Comparison of ENCODE assay signal across 26 mouse cellular contexts in genomic region chr17:21375311-21375710, GRCm38 (mm10). TPM values are rescaled to one million over a fixed set of nuclear protein-coding genes. Genes with fewer than 3 reads are reported as not detected.
A peak's percentile ranks its signal among the peaks of the same experiment; 100 is the strongest.
DNase-seq lines count a peak whose midpoint lies in the region; ATAC-seq and TF ChIP-seq lines count a peak whose summit lies in the region.
"Had no signal": no experiment of that assay in that cellular context is flagged by ENCODE, and none has a peak within 500 bp of the region (broad histone marks: within the 10 kb centered on the region; RNA-seq: fewer than 3 reads in every experiment).

No protein-coding gene starts in this region.

- TF ChIP-seq CTCF in hindbrain, postnatal 0 days (IDR thresholded peaks at IDR 0.05; ENCODE audit: low read depth): no peak

- H3K36me3 ChIP-seq in ES-E14 (ENCODE audit: control insufficient read depth, insufficient read depth, low read length, poor library complexity, severe bottlenecking): no peaks in the 10 kb centered on the region
- no peaks in the 10 kb centered on the region for H3K36me3 ChIP-seq in hindbrain, postnatal 0 days (ENCODE audit: insufficient read depth, low read length)
- H3K36me3 ChIP-seq: G1E had no signal

- no peak overlapping the region for H3K27ac ChIP-seq in ES-E14 (ENCODE audit: insufficient read depth, low read depth, low read length, poor library complexity, severe bottlenecking)
- no peak overlapping the region for H3K27ac ChIP-seq in hindbrain, postnatal 0 days

- H3K4me2 ChIP-seq in hindbrain, postnatal 0 days (ENCODE audit: low read depth, low read length): no peak overlapping the region

- no peaks in the 10 kb centered on the region for H3K9me3 ChIP-seq in ES-E14 (ENCODE audit: control insufficient read depth, insufficient read depth, low read depth, low read length)
- H3K9me3 ChIP-seq in hindbrain, postnatal 0 days (ENCODE audit: low read length): no peaks in the 10 kb centered on the region
- H3K9me3 ChIP-seq: G1E had no signal

- no peaks in the 10 kb centered on the region for H3K4me1 ChIP-seq in ES-E14 (ENCODE audit: control insufficient read depth in 2 of 2, insufficient read depth in 2 of 2, low read length in 2 of 2, poor library complexity in 1 of 2)
- no peaks in the 10 kb centered on the region for H3K4me1 ChIP-seq in hindbrain, postnatal 0 days (ENCODE audit: insufficient read depth, low read length)

- H3K9ac ChIP-seq in ES-E14 (ENCODE audit: insufficient read depth, low read depth, low read length, poor library complexity, severe bottlenecking): no peak overlapping the region
- H3K9ac ChIP-seq in hindbrain, postnatal 0 days (replicated peaks; ENCODE audit: low read length): no peak overlapping the region

- no peak for ATAC-seq in frontal cortex, adult (ENCODE audit: low TSS enrichment)
- ATAC-seq in hindbrain, postnatal 0 days: no peak
- ATAC-seq in CD4-positive, CD25-positive, alpha-beta regulatory T cell, adult 4 months: no peak
- ATAC-seq: activated CD4-positive, CD25-positive, alpha-beta regulatory T cell, adult 4 months had no signal

- 55% methylated on average over 1 of the region's 1 CpGs for WGBS in hindbrain, postnatal 0 days

- in situ Hi-C loops in ES-E14 (cut with MboI; ENCODE audit: low sequenced_read_pairs in 2 of 2, unreplicated experiment in 2 of 2): no loop called here

- H3K27me3 ChIP-seq in hindbrain, postnatal 0 days (ENCODE audit: insufficient read depth, low read length): no peaks in the 10 kb centered on the region
- H3K27me3 ChIP-seq: Patski had no signal

- DNase-seq in ES-CJ7 (ENCODE audit: low read depth, low spot score): peak; percentile 69
- DNase-seq in ES-E14 (ENCODE audit: low read depth, low spot score): peak; percentile 49
- peak; percentile 79 for DNase-seq in R1 (ENCODE audit: low read depth, low spot score)
- DNase-seq in ZHBTc4 (ENCODE audit: low read depth, low spot score): peak; percentile 83
- DNase-seq in adrenal gland, postnatal 10 days: no peak
- no peak for DNase-seq in hindbrain, postnatal 0 days (ENCODE audit: low spot score)
- DNase-seq: adrenal gland, adult 2 months; adrenal gland, adult 8-10 months; adrenal gland, postnatal 14 days; adrenal gland, postnatal 25 days; adrenal gland, postnatal 36 days; B cell, adult 2 months; cerebellum, adult 11 months; cerebellum, adult 11-12 months; cerebellum, adult 18-20 months; cerebellum, adult 2 months; cerebellum, adult 8-10 months; cerebellum, adult 9-10 months; cerebellum, adult 9-11 months; cerebellum, postnatal 10 days had no signal

- H3K4me3 ChIP-seq in ES-E14 (ENCODE audit: insufficient read depth in 1 of 2, low read depth in 1 of 2, low read length in 2 of 2, poor library complexity in 1 of 2, severe bottlenecking in 1 of 2): no peak overlapping the region
- no peak overlapping the region for H3K4me3 ChIP-seq in hindbrain, postnatal 0 days (ENCODE audit: low read length)

TF ChIP-seq in ES-E14, 5 proteins besides CTCF, POLR2A, EP300 and RAD21:
- TF ChIP-seq MAFK (IDR thresholded peaks at IDR 0.05; ENCODE audit: insufficient read depth, low read depth, low read length) (no peak), CHD2 (IDR thresholded peaks at IDR 0.05; ENCODE audit: low read depth, low read length) (peak; percentile 80)
TF ChIP-seq in ES-E14: peak in this region for 1.

RNA-seq across cellular contexts. Expression of gene Zfp677, which starts 8.2 kb away (rescaled TPM):
- 1.7 and 2.4 TPM in 2 replicates for total RNA-seq in ES-E14 (2012; rRNA removed)
- 1 to 10 TPM; 2.6 to 3.6 TPM for total RNA-seq in adrenal gland, postnatal 10 days (2021)
- 0.73 and 1.7 TPM in 2 replicates for total RNA-seq in hindbrain, postnatal 0 days (2014; rRNA removed)
- polyA plus RNA-seq in hindbrain, postnatal 0 days (2015; fragmentation: Nextera tagmentation; extraction: Ambion mirVana): 1.8 and 2.7 TPM in 2 replicates
- 10 to 100 TPM; 18.3 to 20.2 TPM for polyA plus RNA-seq in CD4-positive, CD25-positive, alpha-beta regulatory T cell, adult 4 months (2017; shearing (Covaris generic))
- total RNA-seq: MEL had no signal
- polyA plus RNA-seq: adrenal gland, adult 2 months; G1E had no signal

RNA-seq across cellular contexts. Expression of gene Zfp54, which starts 47.7 kb away (rescaled TPM):
- total RNA-seq in ES-E14 (2012; rRNA removed): 2.7 and 3.3 TPM in 2 replicates
- total RNA-seq in adrenal gland, postnatal 10 days (2021): 1 to 10 TPM; 1.5 to 2.2 TPM
- total RNA-seq in hindbrain, postnatal 0 days (2014; rRNA removed): 2.1 and 2.2 TPM in 2 replicates
- 1.8 and 2.4 TPM in 2 replicates for polyA plus RNA-seq in hindbrain, postnatal 0 days (2015; fragmentation: Nextera tagmentation; extraction: Ambion mirVana)
- polyA plus RNA-seq in CD4-positive, CD25-positive, alpha-beta regulatory T cell, adult 4 months (2017; shearing (Covaris generic)): 10 to 100 TPM; 11.7 to 13.0 TPM
- polyA plus RNA-seq: adrenal gland, adult 2 months had no signal

Comparison
In these comparisons a context has a peak if more than half of its experiments do, and no peak if none do; other contexts are left out.
1. DNase-seq: peak in ES-CJ7 (single experiment), ES-E14 (single experiment), R1 (single experiment) and ZHBTc4 (single experiment); none in adrenal gland, postnatal 10 days (single experiment) and hindbrain, postnatal 0 days (single experiment).